Mouse (Mus musculus) natural killer cell, adult 2 months (primary cell): ENCODE data around the gene S100a3.

Experiments used
- DNase-seq, 2 experiments: peaks; one replicate each; pipeline ENCODE4 v3.0.0; 2022; ENCODE audit warnings: low spot score in 2 of 2

The S100a3 gene

DNA sequence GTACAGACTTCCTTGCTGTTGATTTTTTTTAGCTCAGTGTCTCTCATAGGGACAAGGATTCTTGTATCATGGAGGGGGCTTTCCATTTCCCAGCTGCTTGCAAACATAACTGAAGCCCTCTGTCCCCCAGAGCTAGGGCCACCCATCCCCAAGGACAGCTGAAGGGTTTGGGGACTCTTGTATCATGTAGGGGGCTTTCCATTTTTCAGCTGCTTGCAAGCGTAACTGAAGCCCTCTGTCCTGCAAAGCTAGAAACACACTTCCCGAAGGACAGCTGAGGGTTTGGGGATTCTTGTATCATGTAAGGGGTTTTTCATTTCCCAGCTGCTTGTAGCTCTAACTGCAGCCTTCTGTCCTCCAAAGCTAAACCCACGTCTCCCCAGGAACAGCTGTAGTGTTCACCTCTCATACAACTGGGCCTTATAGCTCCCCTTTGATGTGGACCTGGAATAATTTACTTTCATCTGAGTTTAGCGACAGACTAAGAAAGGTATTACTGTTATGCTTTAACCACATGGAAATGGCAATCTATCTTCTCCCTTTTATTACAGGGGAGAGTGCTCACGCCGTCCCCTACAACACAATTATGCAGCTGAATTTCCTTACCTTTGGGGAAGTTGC is at the start of gene S100a3:
Gene S100a3, plus strand, starts transcription at position 571 of the 621 bp plus-strand sequence.
- DNase-seq = no peak

- DNase-seq = no peak
These were observed 48.1 kb upstream of the S100a3 start for GRCm38 (mm10) chr3:90512276-90512675.

GRCm38 (mm10) chr3:90512948-90513642 is 47.3 kb upstream of the S100a3 start:
- no peak for DNase-seq

DNA sequence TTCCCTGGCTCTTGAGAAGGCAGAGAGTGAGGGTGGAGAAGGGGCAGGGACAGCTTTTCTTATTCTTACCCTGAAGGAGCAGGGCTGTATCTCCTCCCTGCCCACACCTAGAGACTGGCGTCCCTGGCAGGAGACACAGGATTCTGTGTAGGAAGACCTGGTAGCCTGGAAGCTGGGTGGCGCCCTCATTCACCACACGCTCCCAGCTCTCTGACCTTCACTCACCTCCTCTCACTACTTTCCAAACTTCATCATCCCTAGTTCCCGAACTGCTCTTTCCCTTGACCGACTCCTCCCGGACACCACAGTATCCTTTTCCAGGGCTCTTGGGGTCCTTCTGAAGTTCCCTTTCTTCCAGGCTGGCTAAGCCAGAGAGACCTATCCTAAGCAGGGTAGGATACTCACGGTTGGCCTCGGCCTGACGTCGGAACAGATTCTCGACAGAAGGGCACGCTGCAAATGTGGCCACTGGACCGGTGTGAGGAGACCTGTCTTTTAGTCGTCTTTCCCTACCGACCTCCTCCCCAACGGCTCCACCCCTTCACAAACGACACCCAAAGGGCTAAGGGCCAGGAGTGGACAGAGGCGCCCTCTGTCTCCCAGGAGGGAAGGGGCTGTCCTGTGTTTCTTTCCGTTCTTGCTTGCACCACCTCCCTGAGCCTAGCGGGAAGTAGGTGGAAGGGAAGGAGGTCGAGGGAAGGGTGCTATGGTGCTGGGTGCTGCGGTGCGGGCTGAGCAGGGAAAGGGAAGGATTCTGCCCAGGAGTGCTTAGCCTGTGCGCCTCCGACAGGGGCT is 46.4 kb upstream of the S100a3 start, which contains the start of the genes S100a1 and S100a13:
Gene S100a1, minus strand, starts transcription at position 597 of the 795 bp plus-strand sequence.
Gene S100a13, plus strand, starts transcription at position 640 of the 795 bp plus-strand sequence.
- DNase-seq = peak in 1 of 2 experiments; percentile 32

DNA sequence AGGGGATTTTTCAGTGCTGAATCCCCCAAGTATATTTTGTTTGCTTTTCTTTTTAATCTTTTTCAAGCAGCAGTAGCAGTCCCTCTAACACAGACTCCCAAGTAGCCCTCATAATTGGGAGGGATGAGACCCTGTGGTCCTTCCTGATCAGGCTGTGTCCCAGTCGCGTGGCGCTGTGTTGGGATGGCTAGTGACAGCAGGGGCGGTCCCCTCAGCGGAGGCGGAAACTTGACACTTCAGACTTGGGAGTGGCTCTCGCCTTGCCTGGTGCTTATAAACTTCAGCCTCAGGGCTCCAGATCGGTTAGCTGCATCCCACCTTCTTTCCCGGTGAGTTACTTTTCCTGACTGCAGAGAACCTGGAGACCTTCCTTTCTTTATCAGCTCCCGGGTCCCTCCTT is 45.7 kb upstream of the S100a3 start:
- DNase-seq = peak; percentile 24 to 38

- DNase-seq = no peak
These were observed 45.1 kb upstream of the S100a3 start for GRCm38 (mm10) chr3:90515242-90515641.

DNA sequence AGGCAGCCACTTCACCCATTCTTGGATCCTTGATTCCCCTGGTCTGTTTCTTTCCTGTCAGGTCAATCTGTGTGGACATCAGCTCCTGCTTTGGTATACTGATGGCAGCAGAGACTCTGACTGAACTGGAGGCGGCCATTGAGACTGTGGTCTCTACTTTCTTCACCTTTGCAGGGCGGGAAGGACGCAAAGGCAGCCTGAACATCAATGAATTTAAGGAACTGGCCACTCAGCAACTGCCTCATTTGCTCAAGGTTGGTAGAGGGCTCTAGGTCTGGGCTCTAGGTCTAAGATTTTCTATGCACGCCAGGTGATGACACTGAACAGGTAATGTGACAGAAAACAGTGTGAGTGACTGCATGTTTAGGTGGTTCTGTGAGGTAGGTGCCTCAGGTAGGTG is 44.6 kb upstream of the S100a3 start:
- no peak for DNase-seq

- DNase-seq = no peak
These were observed 42.7 kb upstream of the S100a3 start for GRCm38 (mm10) chr3:90517711-90518110.

- peak in 1 of 2 experiments; percentile 15 for DNase-seq
These were observed 35.0 kb upstream of the S100a3 start for GRCm38 (mm10) chr3:90525421-90525820.

DNA sequence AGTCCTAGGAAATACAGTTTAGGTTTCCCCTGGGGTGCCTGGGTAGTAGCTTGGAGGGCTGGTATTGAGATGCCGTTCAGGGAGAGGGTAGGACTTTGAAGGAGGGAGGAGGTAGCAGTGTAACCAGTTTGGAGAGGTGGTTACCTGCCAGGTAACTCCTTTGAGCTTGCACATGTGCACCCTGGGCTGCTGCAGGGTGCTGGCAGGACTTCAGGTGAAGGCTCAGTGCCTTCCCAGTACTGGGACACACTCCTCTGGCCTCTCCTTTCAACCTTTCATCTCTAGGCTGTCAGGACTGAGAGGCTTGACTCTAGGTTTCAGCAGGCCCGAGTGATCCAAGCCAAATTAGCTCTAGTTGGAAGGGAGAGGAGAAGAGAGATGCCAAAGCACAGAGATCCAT is 34.3 kb upstream of the S100a3 start:
- DNase-seq = no peak

GRCm38 (mm10) chr3:90526580-90526979 is 33.8 kb upstream of the S100a3 start, which contains the start of gene S100a14:
Gene S100a14 (plus strand): TSS chr3:90526856.
- DNase-seq = no peak

GRCm38 (mm10) chr3:90527291-90527873 is 33.0 kb upstream of the S100a3 start:
- DNase-seq = no peak

DNA sequence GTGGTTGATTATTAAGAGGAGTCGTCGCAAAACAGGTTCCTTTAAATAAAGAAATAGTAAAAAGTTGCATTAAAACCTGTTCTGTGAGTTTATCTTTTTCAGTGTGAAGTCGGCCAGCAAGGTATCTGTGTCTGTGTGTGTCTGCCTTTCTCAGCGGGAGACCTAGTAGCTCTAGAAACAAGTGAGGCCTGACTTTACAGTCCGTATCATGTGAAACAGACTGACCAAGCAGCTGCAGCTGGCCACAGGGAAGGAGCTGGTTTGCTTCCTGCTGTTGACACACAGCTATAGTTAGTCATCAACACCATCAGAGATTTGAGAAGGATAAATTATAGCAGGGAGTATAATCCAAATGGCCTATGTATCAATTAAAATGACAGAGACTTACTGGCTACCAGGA is 28.7 kb upstream of the S100a3 start:
- no peak for DNase-seq

DNA sequence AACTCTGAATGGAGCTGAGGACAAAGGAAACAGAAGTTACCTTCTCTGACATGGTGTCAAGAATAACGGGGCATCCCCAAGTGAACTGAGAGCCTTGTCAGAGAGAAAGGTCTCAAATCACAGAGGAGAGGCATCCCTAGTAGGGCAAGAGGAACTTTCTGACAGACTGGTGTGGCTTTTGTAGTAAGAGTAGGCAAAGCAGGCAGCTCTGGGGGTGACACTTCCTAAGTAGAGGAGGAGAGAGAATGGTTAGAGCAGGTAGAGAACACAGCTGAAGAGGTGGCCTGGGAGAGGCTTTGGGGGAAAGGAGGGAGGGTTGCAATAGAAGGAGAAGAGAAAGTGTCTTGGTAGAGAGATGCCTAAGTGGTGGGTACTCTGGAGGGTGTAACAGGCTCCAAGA is 24.9 kb upstream of the S100a3 start:
- DNase-seq = no peak

GRCm38 (mm10) chr3:90537141-90537904 is 23.1 kb upstream of the S100a3 start, which contains the start of gene S100a16:
Gene S100a16 (plus strand): TSS chr3:90537254.
- no peak for DNase-seq

- no peak for DNase-seq
These were observed 22.5 kb upstream of the S100a3 start for GRCm38 (mm10) chr3:90537905-90538296.

DNA sequence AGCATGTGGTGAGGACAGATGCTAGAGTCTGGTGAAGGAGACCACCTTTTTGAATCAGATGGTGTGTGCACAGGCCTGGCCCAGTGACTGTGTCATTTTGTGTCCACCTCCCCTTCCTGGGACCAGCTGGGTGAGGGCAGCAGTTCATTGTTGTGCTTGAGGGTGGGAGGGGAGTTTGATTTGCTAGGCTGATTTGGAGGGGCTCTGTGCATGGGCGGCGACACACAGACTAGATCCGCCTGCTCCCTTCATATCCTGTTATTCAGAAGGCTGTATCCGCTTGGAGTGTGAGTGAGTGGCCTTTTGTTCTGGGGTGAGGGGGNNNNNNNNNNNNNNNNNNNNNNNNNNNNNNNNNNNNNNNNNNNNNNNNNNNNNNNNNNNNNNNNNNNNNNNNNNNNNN is 19.5 kb upstream of the S100a3 start:
- DNase-seq = no peak

GRCm38 (mm10) chr3:90549676-90550420 is 10.5 kb upstream of the S100a3 start:
- DNase-seq = no peak

GRCm38 (mm10) chr3:90550421-90550790 is 10.0 kb upstream of the S100a3 start:
- DNase-seq = no peak

GRCm38 (mm10) chr3:90552231-90552630 is 8.1 kb upstream of the S100a3 start:
- no peak for DNase-seq

DNA sequence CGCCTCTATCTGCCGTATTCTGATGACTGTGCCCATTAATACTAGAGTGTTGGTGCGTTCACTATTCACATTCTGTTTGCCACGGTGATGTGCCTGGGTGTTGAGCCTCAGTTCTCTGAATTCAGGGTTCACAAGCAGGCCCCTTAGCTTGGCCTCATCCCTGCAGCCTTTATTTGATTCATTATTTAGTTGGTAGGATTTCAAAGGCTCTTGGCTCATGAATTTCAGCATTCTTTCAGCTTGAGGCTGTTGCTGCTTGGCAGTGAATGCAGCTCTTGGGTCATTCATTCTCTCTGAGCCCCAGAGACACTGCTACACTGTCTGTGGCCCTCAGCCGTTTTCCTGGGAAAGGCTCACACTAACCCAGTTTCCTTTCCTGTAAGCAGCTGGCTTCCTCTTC is 4.4 kb upstream of the S100a3 start:
- DNase-seq = no peak
